Mouse (Mus musculus): ENCODE data around the gene Lrguk.

GRCm38 (mm10) chr6:34138366-34138765, 109.1 kb downstream of the Lrguk start:
- TF ChIP-seq POLR2A (IDR thresholded peaks at IDR 0.05; ENCODE audit: borderline replicate concordance, extremely low read depth, insufficient read depth, insufficient read length, poor library complexity, severe bottlenecking), result no peak
- TF ChIP-seq CTCF (IDR thresholded peaks at IDR 0.05; ENCODE audit: borderline replicate concordance, extremely low read depth, insufficient read depth, insufficient read length), result no peak
